Mouse (Mus musculus): ENCODE measurements around the gene Fbln2. TPM values are rescaled to one million over a fixed set of nuclear protein-coding genes. Genes with fewer than 3 reads are reported as not detected.

The Fbln2 gene
- total RNA-seq, 4 experiments from 2014 or later: 27.5 to 46.3 (median 36.2) TPM

- DNase-seq (ENCODE audit: low spot score in 2 of 2): no peak
Measured at GRCm38 (mm10) chr6:91192421-91192820, 19.8 kb upstream of the Fbln2 start.

GRCm38 (mm10) chr6:91192851-91193545 lies 19.3 kb upstream of the Fbln2 start:
- no peak for DNase-seq (ENCODE audit: low spot score in 2 of 2)

- DNase-seq (ENCODE audit: low spot score in 2 of 2): no peak
Measured at GRCm38 (mm10) chr6:91198456-91198855, 13.8 kb upstream of the Fbln2 start.

GRCm38 (mm10) chr6:91200429-91201188 lies 11.6 kb upstream of the Fbln2 start:
- no peak for DNase-seq (ENCODE audit: low spot score in 2 of 2)

DNA sequence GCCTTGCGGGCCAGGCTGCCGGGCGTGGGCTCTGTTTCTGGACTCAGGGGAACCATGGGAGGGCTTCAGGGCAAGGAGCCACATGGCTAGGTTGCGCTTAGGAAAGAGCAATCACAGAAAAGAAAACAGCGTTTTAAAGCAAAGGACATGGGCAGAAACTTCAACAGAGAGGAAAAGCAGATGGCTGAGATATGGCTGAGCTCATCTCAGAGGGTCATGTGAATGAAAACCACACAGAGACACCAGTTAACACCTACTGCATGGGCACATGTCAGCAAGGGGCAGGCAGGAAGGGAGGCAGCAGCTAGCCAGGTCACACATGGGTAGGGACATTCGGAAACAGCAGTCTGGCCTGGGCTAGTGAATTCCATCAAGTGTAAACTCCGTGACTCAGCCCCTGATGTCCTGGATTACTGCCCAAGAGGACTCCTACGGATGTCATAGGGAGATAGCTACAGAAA lies 10.3 kb upstream of the Fbln2 start:
- peak; percentile 60 to 68 for DNase-seq (ENCODE audit: low spot score in 2 of 2)

DNA sequence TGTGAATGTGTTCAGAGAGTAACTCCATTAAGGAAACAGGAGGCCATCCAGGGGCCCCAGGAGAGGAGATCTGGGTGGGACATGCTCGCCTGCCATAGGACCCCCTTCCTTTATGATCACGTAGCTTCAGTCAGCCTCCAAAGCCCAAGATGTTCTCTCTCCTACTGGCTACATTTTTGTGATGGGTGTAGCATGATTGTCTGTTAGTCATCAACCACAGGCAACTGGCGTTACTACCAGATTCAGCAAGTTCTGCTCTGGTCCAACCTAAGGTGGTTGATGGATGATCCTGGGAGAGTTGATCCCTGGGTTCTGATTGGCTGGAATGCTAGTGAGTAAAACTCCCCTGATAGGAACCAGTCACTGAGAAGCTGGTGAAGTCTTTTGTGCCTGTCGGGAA lies 9.7 kb upstream of the Fbln2 start:
- DNase-seq (ENCODE audit: low spot score in 2 of 2): no peak

DNA sequence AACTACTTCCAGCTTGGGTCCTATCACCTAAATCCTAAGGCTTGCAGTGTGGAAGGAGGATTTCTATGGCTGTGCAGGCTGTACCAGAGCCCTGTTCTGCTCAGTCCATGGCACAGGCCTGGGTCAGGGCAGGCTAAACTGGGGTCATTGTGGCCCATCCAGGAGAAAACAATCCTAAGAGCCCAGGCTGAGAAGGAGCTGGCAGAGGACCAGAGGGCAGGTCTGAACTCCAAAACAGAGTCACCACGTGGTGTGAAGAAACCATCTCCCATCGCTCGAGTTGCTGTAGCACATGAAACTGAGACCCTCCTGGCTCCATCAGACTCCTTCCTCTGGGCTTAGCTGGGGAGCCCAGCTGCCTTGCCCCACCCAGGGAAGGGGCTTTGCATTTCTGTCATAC lies 6.9 kb upstream of the Fbln2 start:
- no peak for DNase-seq (ENCODE audit: low spot score in 2 of 2)

DNA sequence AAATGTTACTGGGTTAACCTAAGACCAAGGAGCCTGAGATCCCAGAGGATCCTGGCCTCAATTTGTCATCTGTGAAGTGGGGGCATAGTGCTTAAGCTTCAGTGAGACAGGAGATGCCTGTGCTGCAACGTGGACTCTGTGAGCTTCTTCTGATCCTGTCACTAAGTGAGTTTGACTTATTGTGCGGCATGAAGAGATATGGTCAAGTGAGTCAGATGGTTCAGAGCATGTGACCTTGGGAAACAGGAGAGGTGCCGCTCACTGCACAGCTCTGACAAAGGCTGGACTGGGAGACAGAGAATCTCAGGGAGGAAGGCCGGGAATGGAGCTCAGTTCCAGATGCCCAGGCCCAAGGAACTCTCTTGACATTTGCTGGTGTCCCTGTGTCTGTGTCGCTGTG lies 6.5 kb upstream of the Fbln2 start:
- no peak for DNase-seq (ENCODE audit: low spot score in 2 of 2)

GRCm38 (mm10) chr6:91207491-91207890 lies 4.8 kb upstream of the Fbln2 start:
- no peak for DNase-seq (ENCODE audit: low spot score in 2 of 2)

GRCm38 (mm10) chr6:91209780-91210179 lies 2.5 kb upstream of the Fbln2 start:
- no peak for DNase-seq (ENCODE audit: low spot score in 2 of 2)

DNA sequence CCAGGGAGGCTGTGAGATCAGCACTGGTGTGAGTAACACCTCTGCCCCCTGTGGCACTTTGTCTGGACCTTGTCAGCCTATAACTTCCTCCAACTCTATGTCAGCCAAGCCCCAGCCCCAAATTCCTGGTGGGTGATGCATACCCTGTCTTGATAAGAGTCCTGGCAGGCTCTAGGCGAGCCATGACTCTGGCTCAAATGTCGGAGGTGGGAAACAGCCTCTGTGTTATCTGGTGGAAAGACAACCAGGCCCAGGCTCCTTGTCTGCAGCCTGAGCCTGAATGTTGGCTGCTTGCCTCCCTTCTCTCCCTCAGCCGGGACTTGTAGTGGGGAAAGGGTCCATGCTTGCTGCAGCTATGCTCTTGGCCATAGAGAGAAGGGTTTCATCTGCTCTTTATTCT lies 1.4 kb upstream of the Fbln2 start:
- no peak for DNase-seq (ENCODE audit: low spot score in 2 of 2)

DNA sequence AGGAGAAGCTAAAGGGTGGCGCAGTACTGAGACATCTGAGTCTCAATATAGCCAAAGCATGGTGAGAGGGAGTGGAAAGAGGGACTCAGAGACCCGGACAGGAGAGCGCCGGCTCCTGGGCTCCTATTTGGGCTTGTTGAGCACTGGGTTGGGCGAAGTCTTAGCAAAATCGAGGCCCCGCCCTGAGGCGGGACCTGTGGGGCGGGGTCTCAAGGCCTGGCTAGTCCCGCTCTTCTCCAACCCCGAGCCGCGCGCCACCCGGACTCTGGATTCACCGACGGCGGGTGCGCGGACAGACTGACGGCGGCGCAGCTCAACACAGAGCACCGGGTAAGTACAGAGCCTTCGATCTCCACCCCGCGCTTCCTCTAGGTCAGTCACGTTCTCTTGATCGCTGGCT lies 316 bp downstream of the Fbln2 start:
- DNase-seq (ENCODE audit: low spot score in 2 of 2): peak; percentile 78 to 84

DNA sequence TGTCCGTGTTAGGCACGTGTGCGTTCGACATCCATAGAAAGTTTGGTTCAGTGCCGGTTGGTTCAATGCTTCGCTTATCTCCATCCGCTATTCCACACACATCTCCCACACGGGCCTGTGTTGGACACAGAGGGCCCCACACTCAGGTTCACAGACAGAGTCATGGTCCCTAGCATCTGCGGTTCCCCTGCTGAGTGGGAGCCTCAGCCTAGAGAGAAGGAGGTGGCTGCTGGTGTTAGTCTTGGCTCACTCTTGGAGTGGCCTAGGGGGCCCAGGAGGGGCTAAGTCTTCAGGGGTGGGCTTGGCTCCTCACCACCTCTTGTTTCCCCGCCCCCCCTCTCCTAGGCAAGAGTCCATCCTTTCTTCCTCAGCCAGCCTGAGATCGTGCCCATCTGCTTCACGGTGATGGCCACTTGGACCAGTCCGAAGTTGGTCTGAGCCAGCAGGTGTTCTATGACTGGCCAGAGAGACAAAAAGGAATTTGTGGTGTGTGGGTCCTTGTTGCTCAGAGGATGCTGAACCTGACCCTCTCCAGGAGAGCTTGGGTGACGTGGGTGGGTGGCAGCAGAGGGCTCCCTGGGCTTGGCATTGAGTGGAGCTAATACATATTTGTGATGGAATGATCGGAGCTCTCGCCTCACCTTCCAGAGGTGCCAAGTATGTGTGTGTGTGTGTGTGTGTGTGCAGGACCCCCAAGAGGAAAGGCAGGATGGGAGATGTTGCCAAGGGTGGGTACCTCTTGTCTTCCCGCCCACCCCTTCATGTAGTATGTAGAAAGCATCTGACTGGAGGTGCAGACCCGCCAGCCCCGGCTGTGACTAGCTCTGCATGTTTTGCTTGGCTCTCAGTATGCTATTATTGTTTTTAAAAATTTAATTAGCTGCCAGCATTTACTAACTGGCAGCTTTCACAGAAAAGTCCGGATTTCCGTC lies 1.3 kb downstream of the Fbln2 start:
- no peak for DNase-seq (ENCODE audit: low spot score in 2 of 2)

DNA sequence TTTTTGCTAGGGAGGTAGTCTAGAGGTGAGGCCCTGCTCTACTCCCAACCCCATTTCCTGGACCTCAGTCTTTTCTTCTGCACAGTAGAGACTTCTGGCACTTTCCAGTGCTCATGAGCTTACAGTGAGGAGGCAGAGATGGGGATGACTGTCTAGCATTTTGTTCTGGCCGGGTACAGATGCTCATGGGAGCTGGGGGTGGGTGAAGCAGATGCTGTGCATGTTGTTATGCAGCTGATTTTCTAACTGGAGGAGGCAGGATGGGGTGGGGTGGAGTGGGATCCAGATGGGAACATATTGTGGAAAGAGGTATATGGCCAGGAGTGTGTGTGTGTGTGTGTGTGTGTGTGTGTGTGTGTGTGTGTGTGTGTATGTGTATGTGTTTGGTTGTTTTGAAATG lies 3.2 kb downstream of the Fbln2 start:
- no peak for DNase-seq (ENCODE audit: low spot score in 2 of 2)

- no peak for DNase-seq (ENCODE audit: low spot score in 2 of 2)
Measured at GRCm38 (mm10) chr6:91218445-91218844, 6.2 kb downstream of the Fbln2 start.

GRCm38 (mm10) chr6:91218871-91219270 lies 6.6 kb downstream of the Fbln2 start:
- no peak for DNase-seq (ENCODE audit: low spot score in 2 of 2)

GRCm38 (mm10) chr6:91220062-91220461 lies 7.8 kb downstream of the Fbln2 start:
- DNase-seq (ENCODE audit: low spot score in 2 of 2): no peak

- DNase-seq (ENCODE audit: low spot score in 2 of 2): no peak
Measured at GRCm38 (mm10) chr6:91221094-91221493, 8.8 kb downstream of the Fbln2 start.

GRCm38 (mm10) chr6:91222694-91223346 lies 10.6 kb downstream of the Fbln2 start:
- DNase-seq (ENCODE audit: low spot score in 2 of 2): no peak

DNA sequence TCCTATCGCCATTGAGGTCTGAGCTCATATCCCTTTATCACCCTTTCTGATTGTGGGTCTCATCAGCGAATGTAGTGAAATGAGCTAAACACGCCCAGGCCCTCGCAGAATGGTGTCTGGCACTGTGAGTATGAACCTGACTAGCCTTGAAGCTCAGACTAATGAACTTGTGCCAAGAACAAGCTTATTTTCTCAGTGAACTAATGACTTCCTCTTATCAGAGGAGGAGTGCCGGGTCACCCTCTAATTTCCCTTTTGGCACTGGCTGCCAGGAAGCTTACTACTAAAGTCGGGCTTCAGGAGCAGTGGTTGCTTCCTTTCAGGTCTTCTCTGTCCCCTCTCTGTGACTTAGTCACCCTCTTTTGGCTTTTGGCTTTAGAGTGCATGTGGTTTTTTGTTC lies 12.7 kb downstream of the Fbln2 start:
- DNase-seq (ENCODE audit: low spot score in 2 of 2): no peak

GRCm38 (mm10) chr6:91225346-91225745 lies 13.1 kb downstream of the Fbln2 start:
- DNase-seq (ENCODE audit: low spot score in 2 of 2): no peak
